Mouse (Mus musculus) limb, embryonic 11.5 days (tissue): ENCODE measurements around the gene Alms1. TPM values are rescaled to one million over a fixed set of nuclear protein-coding genes. Genes with fewer than 3 reads are reported as not detected.

ENCODE experiments used
- ATAC-seq: fragments of 200-750 bp; cut with Nextera tagmentation; 2 replicates; pipeline ENCODE4 v1.8.0; 2017; ENCODE audit warnings: low read depth; ENCODE audit not compliant: insufficient number of reproducible peaks, low FRiP score, low TSS enrichment
- DNase-seq: peaks from one replicate; pipeline ENCODE4 v3.0.0-alpha.2; 2015; ENCODE audit warnings: low spot score
- H3K27ac ChIP-seq: fragments of 300-500 bp; sonication (generic); replicated peaks from 2 replicates; pipeline ENCODE4 v1.5.1; 2014; ENCODE audit warnings: low read depth, mild to moderate bottlenecking, low read length
- H3K27me3 ChIP-seq: fragments of 300-500 bp; sonication (generic); 2 replicates; pipeline ENCODE4 v1.6.1; 2014; ENCODE audit warnings: mild to moderate bottlenecking, low read length, mixed read lengths; ENCODE audit not compliant: control insufficient read depth, insufficient read depth
- H3K36me3 ChIP-seq: fragments of 300-500 bp; sonication (generic); 2 replicates; pipeline ENCODE4 v1.6.1; 2014; ENCODE audit warnings: mild to moderate bottlenecking, low read length, moderate library complexity, mixed read lengths; ENCODE audit not compliant: control insufficient read depth, insufficient read depth
- H3K4me1 ChIP-seq: fragments of 300-500 bp; sonication (generic); 2 replicates; pipeline ENCODE4 v1.6.1; 2014; ENCODE audit warnings: low read length, mixed read lengths; ENCODE audit not compliant: control insufficient read depth, insufficient read depth
- H3K4me2 ChIP-seq: fragments of 300-500 bp; sonication (generic); 2 replicates; pipeline ENCODE4 v1.6.1; 2014; ENCODE audit warnings: low read depth, mild to moderate bottlenecking, moderate library complexity; ENCODE audit not compliant: severe bottlenecking
- H3K4me3 ChIP-seq: fragments of 300-500 bp; sonication (generic); 2 replicates; pipeline ENCODE4 v1.5.1; 2014; ENCODE audit warnings: low read depth, low read length
- H3K9ac ChIP-seq: fragments of 300-500 bp; sonication (generic); 2 replicates; pipeline ENCODE4 v1.6.1; 2014; ENCODE audit warnings: mild to moderate bottlenecking, low read length
- H3K9me3 ChIP-seq: fragments of 300-500 bp; sonication (generic); 2 replicates; pipeline ENCODE4 v1.6.1; 2016; ENCODE audit warnings: low read length; ENCODE audit not compliant: control insufficient read depth
- WGBS: fragments of 180-500 bp; shearing (Covaris S2); extraction: QIAGEN DNeasy Blood & Tissue Kit; methylation state at CpG from one replicate; pipeline ENCODE4 v1.1.7; 2014; 5-methylcytosine and 5-hydroxymethylcytosine counted together
- polyA plus RNA-seq: library from polyadenylated mRNA; unstranded; fragments of >200 nt; fragmentation: Nextera tagmentation; extraction: Ambion mirVana; gene quantifications from 2 replicates; pipeline ENCODE4 v1.2.1, GENCODE M21; 2014

The Alms1 gene
- 9.2 and 11.3 TPM in 2 replicates for polyA plus RNA-seq

DNA sequence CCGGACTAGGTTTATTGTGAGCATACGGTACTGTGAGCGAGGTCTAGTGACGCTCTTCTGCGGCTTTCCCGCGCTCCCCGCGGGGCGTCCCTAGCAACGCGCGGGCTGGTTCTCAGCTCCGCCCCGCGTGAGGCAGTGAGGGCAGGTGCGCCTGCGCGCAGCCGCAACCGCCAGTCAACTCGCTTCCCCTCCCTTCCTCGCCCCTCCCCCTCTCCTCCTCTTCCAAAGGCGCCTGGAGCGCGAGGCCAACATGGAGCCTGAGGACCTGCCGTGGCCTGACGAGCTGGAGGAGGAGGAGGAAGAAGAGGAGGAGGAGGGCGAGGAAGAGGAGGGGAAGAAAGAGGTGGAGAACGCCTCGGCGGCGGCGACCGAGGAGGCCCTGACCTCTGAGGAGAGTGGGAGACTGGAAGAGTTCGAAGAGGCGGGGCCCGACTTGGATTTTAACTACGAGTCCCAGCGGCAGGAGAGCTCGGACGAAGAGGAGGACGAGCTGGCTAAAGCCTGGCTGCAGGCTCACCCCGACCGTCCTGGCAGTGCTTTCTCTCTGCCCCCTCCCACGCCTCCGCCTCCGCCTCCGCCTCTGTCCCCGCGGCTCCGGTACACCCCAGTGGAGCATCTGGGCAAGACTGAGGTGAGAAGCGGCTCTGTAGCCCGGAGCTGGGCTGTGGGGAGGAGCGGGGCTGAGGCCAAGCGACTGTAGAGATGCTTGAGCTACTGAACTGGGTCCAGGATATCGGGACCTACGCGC lies at the start of gene Alms1:
Gene Alms1, plus strand, starts transcription at position 136 of the 748 bp plus-strand sequence.
- no peaks in the 10 kb centered on the region for H3K36me3 ChIP-seq
- H3K27me3 ChIP-seq, result no peaks in the 10 kb centered on the region
- H3K4me2 ChIP-seq, result peak within 1 kb of the TSS; percentile 49
- H3K4me1 ChIP-seq, result peaks cover 9% of the 10 kb centered on the region; the same call in 1 of the 2 replicates
- H3K9me3 ChIP-seq, result no peaks in the 10 kb centered on the region
- under 1% methylated on average over 53 of the region's 59 CpGs for WGBS
- ATAC-seq (peak; percentile 90), DNase-seq (peak; percentile 98)
- H3K9ac ChIP-seq, result peak within 1 kb of the TSS; percentile 52
- H3K4me3 ChIP-seq, result peak within 1 kb of the TSS; percentile 52
- peak within 1 kb of the TSS; percentile 23; the same call in 1 of the 2 replicates for H3K27ac ChIP-seq

DNA sequence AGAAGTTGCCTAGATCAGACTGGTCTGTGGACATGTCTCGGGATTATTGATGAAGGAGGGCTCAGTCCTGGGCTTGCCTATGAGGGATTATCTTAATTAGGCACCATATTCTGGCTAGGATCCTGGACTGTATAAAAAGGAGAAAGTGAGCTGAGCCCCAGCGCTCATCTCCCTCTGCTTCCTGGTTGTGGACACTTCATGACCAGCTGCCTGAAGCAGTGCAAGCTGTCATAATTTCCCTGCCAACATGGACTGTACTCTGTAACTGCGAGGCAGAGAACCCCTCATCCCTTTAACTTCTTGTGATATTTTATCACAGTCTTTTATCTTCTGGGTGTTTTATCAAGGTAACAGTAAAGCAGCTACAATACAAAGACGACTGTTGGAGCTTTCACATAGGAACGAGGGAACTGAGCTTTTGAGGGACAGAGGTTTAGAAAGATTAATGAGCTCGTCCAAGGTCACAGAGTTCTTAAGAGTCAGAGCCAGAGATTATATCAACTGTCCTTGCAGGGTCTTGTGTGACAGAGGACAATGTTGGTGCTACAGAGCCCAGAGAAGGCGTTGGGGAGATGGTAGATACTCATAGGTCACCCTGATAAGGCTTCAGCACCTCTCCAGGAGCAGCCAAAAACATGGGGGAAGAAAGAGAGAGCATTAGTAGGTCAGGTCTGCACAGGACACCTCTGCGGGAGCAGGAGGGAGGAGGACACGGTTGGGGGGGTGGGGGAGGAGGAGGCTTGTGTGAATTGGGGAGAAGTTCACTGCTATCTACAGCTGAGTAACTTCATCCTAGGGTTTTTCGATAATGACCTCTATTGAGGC lies 43.8 kb upstream of the Alms1 start:
- no peak overlapping the region for H3K9ac ChIP-seq
- no peaks in the 10 kb centered on the region for H3K9me3 ChIP-seq
- H3K4me3 ChIP-seq, result no peak overlapping the region
- DNase-seq (no peak), ATAC-seq (no peak)
- no peaks in the 10 kb centered on the region for H3K27me3 ChIP-seq
- no peak overlapping the region for H3K27ac ChIP-seq
- no peaks in the 10 kb centered on the region for H3K4me1 ChIP-seq
- H3K4me2 ChIP-seq, result no peak overlapping the region
- H3K36me3 ChIP-seq, result no peaks in the 10 kb centered on the region
- WGBS, result 78% methylated on average over 10 of the region's 10 CpGs

DNA sequence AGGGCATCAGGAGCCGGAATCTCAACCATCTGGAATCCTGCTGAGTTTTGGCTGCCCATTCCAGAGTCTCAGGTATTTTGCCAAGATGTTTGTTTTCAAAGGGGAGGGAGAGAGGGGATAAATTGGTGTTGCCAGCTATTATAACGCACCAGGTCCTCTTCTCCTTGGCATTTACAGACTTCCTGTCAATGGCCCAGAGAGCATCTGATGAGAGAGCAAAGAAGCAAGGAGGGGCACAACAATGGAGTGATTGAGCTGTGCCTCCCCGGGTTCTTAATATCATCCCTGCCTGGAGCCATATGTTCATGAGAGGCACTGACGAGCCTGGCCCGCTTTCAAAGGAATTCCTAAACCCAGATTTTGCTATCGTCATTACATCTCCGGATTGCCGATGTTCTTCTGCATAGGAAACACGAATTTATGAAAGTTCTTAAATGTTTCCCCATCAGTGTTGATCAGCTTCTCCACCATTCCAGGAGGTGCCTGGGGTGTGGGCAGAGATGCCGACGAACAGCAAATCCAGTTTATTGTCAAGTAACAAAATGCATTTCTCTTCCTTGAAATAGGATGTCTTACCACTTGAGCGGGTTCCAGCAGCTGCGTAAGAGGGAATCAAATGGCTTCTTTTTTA lies 43.0 kb upstream of the Alms1 start:
- Histone ChIP-seq H3K4me2 (no peak overlapping the region), H3K9me3 (no peaks in the 10 kb centered on the region), H3K4me3 (no peak overlapping the region), H3K36me3 (no peaks in the 10 kb centered on the region), H3K4me1 (no peaks in the 10 kb centered on the region), H3K27me3 (no peaks in the 10 kb centered on the region), H3K9ac (no peak overlapping the region), H3K27ac (no peak overlapping the region)
- ATAC-seq, result no peak
- 80% methylated on average over 13 of the region's 13 CpGs for WGBS
- DNase-seq, result no peak

DNA sequence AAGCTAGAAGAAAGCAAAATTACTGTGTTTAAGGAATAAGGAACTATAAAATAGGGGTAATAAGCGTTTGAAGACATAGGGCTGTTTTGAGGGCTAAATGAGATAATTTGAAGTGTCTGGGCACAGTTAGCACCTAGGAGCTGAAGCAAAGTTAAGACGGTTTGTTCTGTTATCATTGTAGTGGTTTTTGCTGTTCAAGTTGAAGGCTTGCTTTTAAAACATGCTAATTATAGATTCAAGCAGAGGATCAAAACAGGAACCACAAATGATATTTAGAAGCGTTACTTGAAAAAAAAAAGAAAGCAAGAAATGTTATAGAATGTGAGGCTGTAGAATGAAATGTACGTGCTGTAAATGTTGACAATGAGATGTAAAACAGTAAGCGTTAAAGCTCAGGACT lies 39.7 kb upstream of the Alms1 start:
- Histone ChIP-seq H3K4me1 (no peaks in the 10 kb centered on the region), H3K27me3 (no peaks in the 10 kb centered on the region), H3K4me2 (no peak overlapping the region), H3K4me3 (no peak overlapping the region), H3K27ac (no peak overlapping the region), H3K36me3 (no peaks in the 10 kb centered on the region), H3K9me3 (no peaks in the 10 kb centered on the region), H3K9ac (no peak overlapping the region)
- DNase-seq, result no peak
- no peak for ATAC-seq
- WGBS, result 81% methylated on average over 5 of the region's 5 CpGs

DNA sequence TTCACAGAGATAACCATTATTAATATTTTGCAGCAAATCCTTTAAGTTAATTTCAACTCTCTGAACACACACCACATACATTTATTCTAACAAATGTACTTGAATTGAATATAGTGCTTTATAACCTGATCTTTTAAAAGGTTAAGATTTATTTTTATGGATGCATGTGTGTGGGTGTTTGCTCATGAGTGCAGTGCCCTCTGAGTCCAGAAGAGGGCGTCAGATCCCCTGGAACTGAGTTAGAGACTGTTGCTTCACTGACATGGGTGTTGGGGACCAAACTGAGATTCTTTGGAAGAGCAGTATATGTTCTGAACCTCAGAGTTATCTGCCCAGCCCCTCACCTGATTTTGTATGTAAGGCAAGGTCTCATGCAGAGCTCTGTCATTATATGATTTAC lies 25.0 kb upstream of the Alms1 start:
- Histone ChIP-seq H3K4me2 (no peak overlapping the region), H3K27me3 (no peaks in the 10 kb centered on the region), H3K27ac (no peak overlapping the region), H3K4me1 (no peaks in the 10 kb centered on the region), H3K4me3 (no peak overlapping the region), H3K9ac (no peak overlapping the region), H3K9me3 (no peaks in the 10 kb centered on the region), H3K36me3 (no peaks in the 10 kb centered on the region)
- 24% methylated on average over 1 of the region's 1 CpGs for WGBS
- DNase-seq (no peak), ATAC-seq (no peak)

DNA sequence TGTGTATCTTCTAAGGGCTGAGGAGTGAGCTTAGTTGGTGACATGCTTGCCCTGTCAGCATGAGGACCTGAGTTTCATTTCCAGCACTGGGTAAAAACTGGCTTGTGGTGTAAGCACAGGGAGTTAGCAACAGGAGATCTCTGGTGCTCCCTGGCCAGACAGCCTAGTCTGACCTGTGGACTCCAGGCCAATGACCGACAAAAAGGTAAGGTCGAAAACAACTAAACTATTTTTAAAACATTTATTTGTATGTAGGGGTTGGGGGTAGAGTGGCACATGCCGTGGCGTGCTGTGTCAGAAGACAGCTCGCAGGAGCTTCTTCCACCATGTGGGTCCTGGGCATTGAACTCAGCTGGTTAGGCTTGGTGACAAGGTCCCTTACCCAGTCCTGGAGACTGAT lies 14.5 kb upstream of the Alms1 start:
- WGBS, result 89% methylated on average over 5 of the region's 5 CpGs
- Histone ChIP-seq H3K9me3 (no peaks in the 10 kb centered on the region), H3K27me3 (no peaks in the 10 kb centered on the region), H3K4me2 (no peak overlapping the region), H3K36me3 (no peaks in the 10 kb centered on the region), H3K4me1 (no peaks in the 10 kb centered on the region), H3K4me3 (no peak overlapping the region), H3K9ac (no peak overlapping the region), H3K27ac (no peak overlapping the region)
- ATAC-seq (no peak), DNase-seq (no peak)

DNA sequence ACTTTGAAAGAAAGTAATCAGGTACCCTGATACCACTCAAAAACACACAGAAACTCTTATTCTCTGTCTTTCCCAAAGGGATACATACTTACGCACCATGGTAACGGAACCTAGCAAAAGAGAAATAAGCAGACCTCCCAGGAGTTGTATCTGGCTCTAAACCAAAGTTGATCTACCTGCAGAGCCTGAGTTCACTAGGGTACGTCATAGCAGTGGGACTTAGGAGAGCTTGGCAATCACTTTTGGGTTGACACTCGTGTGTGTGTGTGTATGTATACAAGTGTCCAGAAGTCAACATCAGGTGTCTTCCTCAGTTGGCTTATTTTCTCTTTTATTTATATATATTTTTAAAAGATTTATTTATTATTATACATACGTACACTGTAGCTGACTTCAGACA lies 5.6 kb upstream of the Alms1 start:
- no peak for ATAC-seq
- Histone ChIP-seq H3K4me2 (no peak overlapping the region), H3K27me3 (no peaks in the 10 kb centered on the region), H3K4me1 (no peaks in the 10 kb centered on the region), H3K9ac (no peak overlapping the region), H3K9me3 (no peaks in the 10 kb centered on the region), H3K4me3 (no peak overlapping the region), H3K36me3 (no peaks in the 10 kb centered on the region), H3K27ac (no peak overlapping the region)
- no peak for DNase-seq
- 91% methylated on average over 5 of the region's 5 CpGs for WGBS

DNA sequence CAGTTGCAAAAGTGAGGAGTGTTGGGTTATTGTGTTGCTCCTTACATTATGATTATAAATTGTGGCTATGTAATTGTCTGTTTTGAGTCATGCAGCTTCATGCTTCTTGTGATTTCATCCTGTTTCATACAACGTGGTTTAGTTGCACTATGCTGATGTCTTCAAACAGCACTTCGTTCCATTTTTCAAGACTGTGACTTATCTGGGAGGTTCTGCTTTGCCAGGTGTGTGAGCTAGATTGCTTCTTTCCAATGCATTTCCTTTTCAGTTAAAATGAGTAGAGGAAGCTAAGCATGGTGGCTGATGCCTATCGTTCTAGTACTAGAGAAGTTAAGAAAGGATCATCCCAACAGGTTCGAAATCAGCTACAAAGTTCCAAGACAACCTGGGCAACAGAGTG lies 2.7 kb upstream of the Alms1 start:
- Histone ChIP-seq H3K27ac (no peak overlapping the region), H3K9ac (no peak overlapping the region), H3K36me3 (no peaks in the 10 kb centered on the region), H3K4me1 (peaks cover 7% of the 10 kb centered on the region; the same call in 1 of the 2 replicates), H3K9me3 (no peaks in the 10 kb centered on the region), H3K4me2 (no peak overlapping the region), H3K4me3 (no peak overlapping the region), H3K27me3 (no peaks in the 10 kb centered on the region)
- DNase-seq, result no peak
- WGBS, result 87% methylated on average over 4 of the region's 4 CpGs
- no peak for ATAC-seq
